Mouse (Mus musculus) forebrain, embryonic 14.5 days (tissue): Measurements from ENCODE around the gene Sars2. TPM values are rescaled to one million over a fixed set of nuclear protein-coding genes. Genes with fewer than 3 reads are reported as not detected.

ENCODE experiments used
- ATAC-seq: fragments of 200-750 bp; cut with Nextera tagmentation; 2 replicates; pipeline ENCODE4 v1.8.0; 2017; ENCODE audit warnings: mild to moderate bottlenecking, moderate library complexity
- DNase-seq: peaks from one replicate; pipeline ENCODE4 v3.0.0-alpha.2; 2015; ENCODE audit warnings: low spot score
- H3K27ac ChIP-seq: fragments of 300-500 bp; sonication (generic); 2 replicates; pipeline ENCODE4 v1.5.1; 2014; ENCODE audit warnings: low read depth, mild to moderate bottlenecking, control low read depth, low read length, moderate library complexity
- H3K27me3 ChIP-seq: fragments of 300-500 bp; sonication (generic); replicated peaks from 2 replicates; pipeline ENCODE4 v1.6.1; 2014; ENCODE audit warnings: low read length, control low read depth, mixed read lengths; ENCODE audit not compliant: control insufficient read depth, insufficient read depth
- H3K36me3 ChIP-seq: fragments of 300-500 bp; sonication (generic); 2 replicates; pipeline ENCODE4 v1.6.1; 2014; ENCODE audit warnings: low read length, control low read depth; ENCODE audit not compliant: control insufficient read depth, insufficient read depth
- H3K4me1 ChIP-seq: fragments of 300-500 bp; sonication (generic); 2 replicates; pipeline ENCODE4 v1.6.1; 2014; ENCODE audit warnings: antibody characterized with exemption, low read length, control low read depth; ENCODE audit not compliant: control insufficient read depth, insufficient read depth
- H3K4me2 ChIP-seq: fragments of 300-500 bp; sonication (generic); 2 replicates; pipeline ENCODE4 v1.6.1; 2014; ENCODE audit warnings: mild to moderate bottlenecking, control low read depth, low read length
- H3K4me3 ChIP-seq: fragments of 300-500 bp; sonication (generic); 2 replicates; pipeline ENCODE4 v1.5.1; 2014; ENCODE audit warnings: low read depth, low read length, control low read depth
- H3K9ac ChIP-seq: fragments of 300-500 bp; sonication (generic); 2 replicates; pipeline ENCODE4 v1.6.1; 2014; ENCODE audit warnings: mild to moderate bottlenecking, low read length, control low read depth, moderate library complexity
- H3K9me3 ChIP-seq: fragments of 300-500 bp; sonication (generic); replicated peaks from 2 replicates; pipeline ENCODE4 v1.6.1; 2016; ENCODE audit warnings: low read length, control low read depth, mixed read lengths; ENCODE audit not compliant: control insufficient read depth
- WGBS: fragments of 180-500 bp; shearing (Covaris S2); extraction: QIAGEN DNeasy Blood & Tissue Kit; methylation state at CpG from one replicate; pipeline ENCODE4 v1.1.7; 2014; 5-methylcytosine and 5-hydroxymethylcytosine counted together
- polyA plus RNA-seq: library from polyadenylated mRNA; unstranded; fragments of >200 nt; fragmentation: Nextera tagmentation; extraction: Ambion mirVana; gene quantifications from 2 replicates; pipeline ENCODE4 v1.2.1, GENCODE M21; 2014

The Sars2 gene
- polyA plus RNA-seq, 1 experiment from 2014 or later = 17.7 TPM

DNA sequence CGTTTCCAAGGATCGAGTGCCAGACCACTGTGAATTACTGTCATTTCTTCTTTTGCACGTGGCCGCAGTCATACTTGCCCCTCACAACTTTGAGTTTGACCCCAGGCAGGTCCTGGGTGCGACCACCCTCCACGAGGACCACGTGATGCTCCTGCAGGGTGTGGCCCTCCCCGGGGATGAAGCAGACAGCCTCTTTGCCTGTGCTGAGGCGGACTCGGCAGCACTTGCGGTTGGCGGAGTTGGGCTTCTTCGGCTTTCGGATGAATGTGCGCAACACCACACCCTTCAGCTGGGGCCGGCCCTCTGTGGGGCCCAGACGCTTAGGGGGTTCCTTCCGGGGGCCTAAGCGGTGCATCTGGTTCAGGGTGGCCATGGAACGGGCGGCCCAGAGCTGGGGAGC, 2.0 kb upstream of the Sars2 start:
- Histone ChIP-seq H3K4me3 (no peak overlapping the region), H3K4me2 (no peak overlapping the region), H3K9me3 (no peaks in the 10 kb centered on the region), H3K4me1 (peaks cover 9% of the 10 kb centered on the region; the same call in 1 of the 2 replicates), H3K9ac (no peak overlapping the region), H3K27ac (no peak overlapping the region), H3K27me3 (no peaks in the 10 kb centered on the region), H3K36me3 (peaks cover 15% of the 10 kb centered on the region; the same call in 1 of the 2 replicates)
- no peak for DNase-seq
- no peak for ATAC-seq
- WGBS = 93% methylated on average over 21 of the region's 21 CpGs

DNA sequence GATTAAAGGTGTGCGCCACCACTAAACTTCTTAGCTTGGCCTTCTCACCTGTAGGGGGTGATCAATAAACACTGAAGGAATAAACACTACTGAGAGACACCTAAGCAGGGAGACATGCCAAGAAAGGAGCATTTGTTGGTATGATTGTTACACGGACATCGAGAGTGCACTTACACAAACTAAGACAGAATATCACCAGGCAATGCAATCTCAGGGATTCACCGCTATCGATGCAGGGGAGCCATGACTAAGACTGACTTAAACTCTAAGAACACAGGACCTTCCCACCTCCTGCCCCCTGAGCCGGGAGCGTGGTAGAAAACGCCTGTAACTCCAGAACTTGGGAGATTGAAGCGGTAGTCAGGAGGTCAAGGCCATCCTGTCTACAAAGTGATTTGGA, 843 bp upstream of the Sars2 start:
- no peaks in the 10 kb centered on the region for H3K27me3 ChIP-seq
- peaks cover 9% of the 10 kb centered on the region; the same call in 1 of the 2 replicates for H3K4me1 ChIP-seq
- DNase-seq (no peak), ATAC-seq (no peak)
- peak overlapping the region; percentile 69 for H3K4me2 ChIP-seq
- WGBS = 43% methylated on average over 9 of the region's 9 CpGs
- no peaks in the 10 kb centered on the region for H3K9me3 ChIP-seq
- H3K9ac ChIP-seq = peak overlapping the region; percentile 86
- H3K36me3 ChIP-seq = peaks cover 20% of the 10 kb centered on the region
- peak overlapping the region; percentile 70 for H3K4me3 ChIP-seq
- no peak overlapping the region for H3K27ac ChIP-seq

DNA sequence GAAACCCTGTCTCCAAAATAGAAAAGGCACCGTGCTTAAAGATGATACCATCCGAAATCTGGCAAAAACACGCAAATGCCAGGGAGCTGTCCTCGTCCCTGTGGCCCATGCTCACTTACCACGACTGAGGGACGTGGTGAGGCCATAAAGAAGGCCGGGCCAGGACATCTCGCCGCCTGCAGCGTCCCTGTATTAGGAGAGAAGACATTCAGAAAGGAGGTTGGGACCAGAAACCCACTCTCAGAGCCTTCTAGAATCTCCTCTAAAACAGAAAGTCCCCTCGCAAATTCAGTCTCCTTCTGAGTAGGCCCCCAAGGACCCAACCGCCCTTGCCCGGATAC, 454 bp upstream of the Sars2 start:
- ATAC-seq (no peak), DNase-seq (no peak)
- Histone ChIP-seq H3K27me3 (no peaks in the 10 kb centered on the region), H3K27ac (0 out of 2 replicates have a peak overlapping the region, but pooled peaks have one; percentile 3), H3K36me3 (peaks cover 23% of the 10 kb centered on the region), H3K9ac (peak overlapping the region; percentile 86), H3K4me2 (peak overlapping the region; percentile 69), H3K4me3 (peak overlapping the region; percentile 70), H3K4me1 (peaks cover 9% of the 10 kb centered on the region; the same call in 1 of the 2 replicates), H3K9me3 (no peaks in the 10 kb centered on the region)
- 1% methylated on average over 13 of the region's 13 CpGs for WGBS

DNA sequence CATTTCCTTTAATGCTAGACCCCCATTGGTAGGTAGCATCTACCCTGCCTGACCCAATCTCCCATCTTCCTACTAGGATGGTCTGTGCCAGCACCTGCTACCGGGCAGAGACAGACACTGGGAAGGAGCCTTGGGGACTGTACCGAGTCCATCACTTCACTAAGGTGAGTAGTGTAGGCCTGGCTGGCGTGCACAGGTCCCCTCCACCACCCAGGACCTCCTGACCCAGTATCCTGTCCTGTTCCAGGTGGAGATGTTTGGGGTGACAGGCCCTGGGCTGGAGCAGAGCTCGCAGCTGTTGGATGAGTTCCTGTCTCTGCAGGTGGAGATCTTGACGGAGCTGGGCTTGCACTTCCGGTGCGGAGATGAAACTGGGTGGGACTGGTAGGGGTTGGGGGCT, 8.1 kb downstream of the Sars2 start:
- no peaks in the 10 kb centered on the region for H3K9me3 ChIP-seq
- H3K4me1 ChIP-seq = no peaks in the 10 kb centered on the region
- H3K27ac ChIP-seq = no peak overlapping the region
- 95% methylated on average over 7 of the region's 7 CpGs for WGBS
- H3K4me3 ChIP-seq = no peak overlapping the region
- no peak for ATAC-seq
- H3K9ac ChIP-seq = no peak overlapping the region
- no peaks in the 10 kb centered on the region for H3K27me3 ChIP-seq
- no peak overlapping the region for H3K4me2 ChIP-seq
- H3K36me3 ChIP-seq = peaks cover 23% of the 10 kb centered on the region
- DNase-seq = no peak

DNA sequence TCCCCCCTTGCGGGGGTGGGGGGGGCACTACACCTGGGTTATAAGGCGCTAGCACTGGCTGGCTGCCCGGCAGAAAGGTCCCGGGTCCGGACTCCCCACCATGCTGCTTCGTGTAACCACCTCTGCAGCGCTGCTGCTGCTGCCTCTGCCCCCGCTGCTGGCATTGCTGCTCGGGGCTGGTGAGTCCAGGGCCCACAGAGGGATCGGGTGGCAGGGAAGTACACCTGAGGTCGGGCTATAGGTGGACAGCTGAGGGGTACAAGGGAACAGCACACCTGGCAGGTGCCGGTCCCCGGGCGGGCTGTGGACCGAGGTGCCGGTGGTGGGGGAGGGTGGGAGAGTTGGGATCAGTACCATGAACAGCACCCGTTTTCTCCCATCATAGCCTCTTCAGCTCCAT, 14.3 kb downstream of the Sars2 start, which contains the start of gene Ccer2:
Ccer2 (plus strand) TSS at position 96 of the 400 bp plus-strand sequence.
- Histone ChIP-seq H3K4me3 (no peak within 1 kb of the TSS), H3K9ac (0 out of 2 replicates have a peak within 1 kb of the TSS, but pooled peaks have one; percentile 29), H3K4me2 (peak within 1 kb of the TSS; percentile 26), H3K27ac (no peak within 1 kb of the TSS), H3K9me3 (no peaks in the 10 kb centered on the region), H3K27me3 (no peaks in the 10 kb centered on the region), H3K36me3 (peaks cover 31% of the 10 kb centered on the region), H3K4me1 (no peaks in the 10 kb centered on the region)
- no peak for ATAC-seq
- no peak for DNase-seq
- 2% methylated on average over 17 of the region's 17 CpGs for WGBS

DNA sequence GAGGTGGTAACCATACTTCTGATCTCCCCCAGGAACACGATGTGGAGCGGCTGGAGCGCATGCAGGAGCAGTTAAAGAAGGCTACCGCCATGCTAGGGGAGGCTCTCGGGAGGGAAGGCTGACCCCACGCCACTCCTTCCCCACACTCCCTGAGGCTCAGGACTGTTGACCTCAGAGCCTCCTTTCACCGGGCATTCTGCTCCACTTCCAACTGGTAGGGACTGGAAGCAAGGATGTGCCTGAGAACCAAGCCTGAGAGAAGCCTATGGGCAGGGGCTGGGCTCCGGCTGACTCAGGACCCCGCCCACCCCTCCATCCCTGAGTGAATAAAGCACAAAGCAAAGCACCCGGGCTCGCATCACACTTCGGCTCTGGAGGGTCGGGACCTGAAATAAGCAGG, 16.8 kb downstream of the Sars2 start:
- Histone ChIP-seq H3K4me2 (no peak overlapping the region), H3K9ac (no peak overlapping the region), H3K9me3 (no peaks in the 10 kb centered on the region), H3K36me3 (peaks cover 41% of the 10 kb centered on the region), H3K27ac (no peak overlapping the region), H3K4me3 (no peak overlapping the region), H3K27me3 (no peaks in the 10 kb centered on the region), H3K4me1 (no peaks in the 10 kb centered on the region)
- 87% methylated on average over 13 of the region's 13 CpGs for WGBS
- DNase-seq (no peak), ATAC-seq (no peak)

DNA sequence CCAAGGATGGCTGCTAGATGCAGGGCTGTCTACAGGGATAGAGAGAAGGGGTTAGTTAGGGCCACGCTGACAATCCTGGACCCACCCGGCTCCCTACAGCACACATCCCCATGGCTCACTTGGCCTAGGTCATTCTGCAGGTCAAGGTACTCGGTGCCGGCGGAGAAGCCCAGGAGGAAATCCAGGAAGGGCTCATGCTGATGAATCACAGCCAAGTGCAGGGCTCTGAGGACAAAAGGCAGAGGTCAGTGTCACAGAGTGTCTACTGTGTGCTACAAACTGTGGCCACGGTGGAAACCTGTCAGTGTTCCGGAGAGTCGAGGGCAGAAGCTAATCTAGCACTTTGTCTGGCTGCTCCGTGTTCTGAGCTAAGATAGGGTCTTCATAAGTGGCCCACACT, 20.1 kb downstream of the Sars2 start:
- peaks cover 9% of the 10 kb centered on the region for H3K4me1 ChIP-seq
- H3K9me3 ChIP-seq = no peaks in the 10 kb centered on the region
- H3K4me2 ChIP-seq = no peak overlapping the region
- H3K27me3 ChIP-seq = no peaks in the 10 kb centered on the region
- H3K4me3 ChIP-seq = no peak overlapping the region
- WGBS = 93% methylated on average over 9 of the region's 9 CpGs
- ATAC-seq (no peak), DNase-seq (no peak)
- H3K27ac ChIP-seq = no peak overlapping the region
- no peak overlapping the region for H3K9ac ChIP-seq
- peaks cover 39% of the 10 kb centered on the region for H3K36me3 ChIP-seq

DNA sequence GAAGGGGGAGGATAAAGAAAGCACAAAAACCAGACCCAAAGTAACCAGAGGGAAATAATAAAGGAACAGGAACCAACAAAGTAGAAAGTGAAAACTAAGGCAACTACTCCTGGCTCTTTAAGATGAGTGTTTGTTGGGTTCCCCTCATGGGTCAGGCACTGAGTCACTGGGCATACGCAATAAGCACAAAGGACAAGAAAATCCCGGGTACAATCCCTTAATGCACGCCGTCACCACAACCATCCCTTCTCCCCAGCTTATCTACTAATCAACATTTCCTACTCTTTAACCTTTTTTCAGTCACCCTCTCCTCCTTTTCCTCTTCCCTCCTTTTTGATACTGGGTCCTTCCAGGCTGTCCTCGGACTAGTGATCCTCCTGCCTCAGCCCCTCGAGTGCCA, 23.4 kb downstream of the Sars2 start:
- peak overlapping the region; percentile 76 for H3K4me2 ChIP-seq
- peak overlapping the region; percentile 71; the same call in 1 of the 2 replicates for H3K9ac ChIP-seq
- H3K4me3 ChIP-seq = peak overlapping the region; percentile 71; the same call in 1 of the 2 replicates
- no peak for ATAC-seq
- H3K9me3 ChIP-seq = no peaks in the 10 kb centered on the region
- peaks cover 20% of the 10 kb centered on the region for H3K36me3 ChIP-seq
- peaks cover 14% of the 10 kb centered on the region for H3K4me1 ChIP-seq
- DNase-seq = no peak
- WGBS = 84% methylated on average over 6 of the region's 6 CpGs
- no peaks in the 10 kb centered on the region for H3K27me3 ChIP-seq
- H3K27ac ChIP-seq = no peak overlapping the region

DNA sequence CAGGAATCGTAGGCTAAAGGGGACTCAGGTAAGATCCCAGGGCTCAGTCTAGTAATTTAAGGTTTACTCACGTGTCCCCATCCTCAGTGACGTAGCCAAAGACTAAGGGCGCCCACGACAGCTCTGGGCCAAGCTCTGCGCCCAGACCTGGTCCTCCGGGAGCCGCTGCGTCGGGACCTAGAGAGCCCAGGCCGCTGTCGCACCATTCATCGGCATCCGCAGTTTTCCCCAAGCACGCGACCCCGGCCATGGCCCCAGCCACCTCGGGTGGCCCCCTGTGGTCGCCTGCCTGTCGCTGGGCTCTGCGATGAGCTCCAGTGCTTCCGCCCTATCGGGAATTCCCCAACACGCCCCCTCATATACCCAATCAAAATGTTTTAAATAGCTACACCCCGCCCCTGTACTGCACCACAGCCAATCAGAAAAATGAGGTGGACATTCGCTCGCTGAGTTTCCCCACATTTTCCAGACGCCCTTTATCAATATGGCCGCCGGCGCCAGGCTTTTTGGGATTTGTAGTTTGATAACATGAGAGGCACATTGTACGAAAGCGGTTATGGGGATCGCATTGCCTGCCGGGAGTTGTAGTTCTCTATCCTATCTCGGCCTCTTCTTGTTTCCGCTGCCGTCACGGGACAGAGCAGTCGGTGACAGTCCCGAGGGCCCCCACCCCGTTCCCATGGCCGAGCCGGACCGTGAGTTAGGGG, 24.5 kb downstream of the Sars2 start, which contains the start of gene Sirt2:
Sirt2 (plus strand) TSS at position 563 of the 707 bp plus-strand sequence.
- Histone ChIP-seq H3K4me1 (peaks cover 14% of the 10 kb centered on the region), H3K4me3 (peak within 1 kb of the TSS; percentile 71), H3K36me3 (peaks cover 8% of the 10 kb centered on the region), H3K27me3 (no peaks in the 10 kb centered on the region), H3K9me3 (no peaks in the 10 kb centered on the region), H3K27ac (no peak within 1 kb of the TSS), H3K4me2 (peak within 1 kb of the TSS; percentile 76), H3K9ac (peak within 1 kb of the TSS; percentile 74)
- WGBS = under 1% methylated on average over 45 of the region's 45 CpGs
- ATAC-seq (peak; percentile 99), DNase-seq (peak; percentile 100)
